Mouse (Mus musculus) left cerebral cortex, adult 2 months (tissue): ENCODE data around the gene Synj2. TPM values are rescaled to one million over a fixed set of nuclear protein-coding genes. Genes with fewer than 3 reads are reported as not detected.

Experiments used
- DNase-seq, 2 experiments: peaks; one replicate each; pipeline ENCODE4 v3.0.0; 2021 to 2022; ENCODE audit warnings: low spot score in 2 of 2, mixed read lengths in 1 of 2; ENCODE audit errors: extremely low spot score in 1 of 2
- H3K27ac ChIP-seq: fragments of 200-600 bp; 2 replicates; pipeline ENCODE4 v1.8.1; 2022
- H3K4me3 ChIP-seq: fragments of 200-600 bp; 2 replicates; pipeline ENCODE4 v1.8.1; 2022
- CTCF ChIP-seq: fragments of 200-600 bp; IDR thresholded peaks from 2 replicates; pipeline ENCODE4 v1.8.1; 2022; ENCODE audit warnings: antibody characterized with exemption, mild to moderate bottlenecking, moderate library complexity
- intact Hi-C: fragments of 180-260 bp; cut with DNase I; formaldehyde crosslinking; loops from one replicate; pipeline ENCODE4 v1.15.1; 2025
- total RNA-seq, 2 experiments: library from RNA; stranded (reverse); gene quantifications; 2 replicates each; pipeline ENCODE4 v1.2.3; 2021

Gene Synj2
- total RNA-seq, 2 experiments from 2014 or later, result 130 to 132 TPM

GRCm38 (mm10) chr17:5977921-5978504 lies 36.9 kb downstream of the Synj2 start:
- no peak for DNase-seq
- Histone ChIP-seq H3K4me3 (peak overlapping the region; percentile 59), H3K27ac (peak overlapping the region; percentile 92)
- intact Hi-C loops, result loop anchor here (2.0 to 5.0 kb wide), 3 partner anchors 29 to 336 kb away; partner anchors contain the start of gene Synj2
- no peak; the same call in 1 of the 2 replicates for TF ChIP-seq CTCF

GRCm38 (mm10) chr17:5978505-5979077 lies 37.5 kb downstream of the Synj2 start:
- no peak for TF ChIP-seq CTCF
- peak overlapping the region; percentile 59; the same call in 1 of the 2 replicates for H3K4me3 ChIP-seq
- DNase-seq, result no peak
- intact Hi-C loops, result loop anchor here (5.0 kb wide), 1 partner anchor 336 kb away; no protein-coding TSS in a partner anchor
- H3K27ac ChIP-seq, result peak overlapping the region; percentile 92

- no peak for DNase-seq
- Histone ChIP-seq H3K27ac (no peak overlapping the region), H3K4me3 (no peak overlapping the region)
- peak; percentile 45 for TF ChIP-seq CTCF
- intact Hi-C loops, result no loop called here
Measured at GRCm38 (mm10) chr17:5980860-5981259, 39.8 kb downstream of the Synj2 start.

- intact Hi-C loops, result no loop called here
- DNase-seq, result no peak
- no peak overlapping the region for H3K4me3 ChIP-seq
- TF ChIP-seq CTCF, result no peak
- no peak overlapping the region for H3K27ac ChIP-seq
Measured at GRCm38 (mm10) chr17:5983150-5983549, 42.1 kb downstream of the Synj2 start.

GRCm38 (mm10) chr17:5983901-5984300 lies 42.8 kb downstream of the Synj2 start:
- DNase-seq, result no peak
- no peak overlapping the region for H3K4me3 ChIP-seq
- H3K27ac ChIP-seq, result no peak overlapping the region
- intact Hi-C loops, result no loop called here
- no peak for TF ChIP-seq CTCF

- Histone ChIP-seq H3K27ac (no peak overlapping the region), H3K4me3 (no peak overlapping the region)
- intact Hi-C loops, result no loop called here
- no peak for TF ChIP-seq CTCF
- no peak for DNase-seq
Measured at GRCm38 (mm10) chr17:5984700-5985231, 43.7 kb downstream of the Synj2 start.

- no peak overlapping the region for H3K27ac ChIP-seq
- no peak for DNase-seq
- TF ChIP-seq CTCF, result no peak
- intact Hi-C loops, result no loop called here
- H3K4me3 ChIP-seq, result no peak overlapping the region
Measured at GRCm38 (mm10) chr17:5985271-5985670, 44.2 kb downstream of the Synj2 start.

GRCm38 (mm10) chr17:5987271-5988056 lies 46.4 kb downstream of the Synj2 start:
- intact Hi-C loops, result no loop called here

GRCm38 (mm10) chr17:5988102-5988501 lies 47.0 kb downstream of the Synj2 start:
- Histone ChIP-seq H3K4me3 (no peak overlapping the region), H3K27ac (no peak overlapping the region; the same call in 1 of the 2 replicates)
- no peak for DNase-seq
- TF ChIP-seq CTCF, result no peak
- intact Hi-C loops, result no loop called here

More at GRCm38 (mm10) chr17:5987271-5988056, 46.4 kb downstream of the Synj2 start:
- Histone ChIP-seq H3K4me3 (no peak overlapping the region), H3K27ac (peak overlapping the region; percentile 32; the same call in 1 of the 2 replicates)
- TF ChIP-seq CTCF, result no peak
- no peak for DNase-seq

- H3K27ac ChIP-seq, result no peak overlapping the region
- no peak for TF ChIP-seq CTCF
- no peak overlapping the region for H3K4me3 ChIP-seq
- DNase-seq, result no peak
- intact Hi-C loops, result no loop called here
Measured at GRCm38 (mm10) chr17:5992866-5993580, 51.9 kb downstream of the Synj2 start.

GRCm38 (mm10) chr17:5993581-5994260 lies 52.6 kb downstream of the Synj2 start:
- H3K4me3 ChIP-seq, result no peak overlapping the region
- no peak; the same call in 1 of the 2 replicates for TF ChIP-seq CTCF
- intact Hi-C loops, result no loop called here
- no peak for DNase-seq
- H3K27ac ChIP-seq, result no peak overlapping the region
